Mouse (Mus musculus) cortical plate, adult 2 months (tissue): ENCODE measurements around the gene Degs2.

Source experiments
- CTCF ChIP-seq: fragments of 200-500 bp; IDR thresholded peaks from 2 replicates; pipeline ENCODE4 v1.5.1; 2011; ENCODE audit warnings: mild to moderate bottlenecking, control low read depth, low read length; ENCODE audit not compliant: insufficient read depth; ENCODE audit errors: extremely low read depth
- POLR2A ChIP-seq: fragments of 200-500 bp; IDR thresholded peaks from 2 replicates; pipeline ENCODE4 v1.6.1; 2011; ENCODE audit warnings: mild to moderate bottlenecking, low read length, control low read depth; ENCODE audit not compliant: insufficient read depth; ENCODE audit errors: extremely low read depth

GRCm38 (mm10) chr12:108682240-108683023 is 19.7 kb downstream of the Degs2 start:
- TF ChIP-seq CTCF, result no peak
- TF ChIP-seq POLR2A, result no peak
